Mouse (Mus musculus) right cerebral cortex, postnatal 14 days (tissue): ENCODE data around the gene Slc41a2.
"Not testable (repeated sequence)": the region's sequence is repeated elsewhere in the genome, so short reads cannot be mapped to it uniquely, and the experiment has no call there.

Experiments
- DNase-seq: peaks from one replicate; pipeline ENCODE4 v3.0.0; 2022

The Slc41a2 gene

GRCm38 (mm10) chr10:83337159-83337951 lies at the start of gene Slc41a2:
Gene Slc41a2 (minus strand): TSS chr10:83337882.
- peak; percentile 71 for DNase-seq

GRCm38 (mm10) chr10:83385330-83385910 lies 47.7 kb upstream of the Slc41a2 start:
- no peak for DNase-seq

- DNase-seq = no peak
These were observed 47.0 kb upstream of the Slc41a2 start for GRCm38 (mm10) chr10:83384456-83385215.

GRCm38 (mm10) chr10:83383863-83384262 lies 46.2 kb upstream of the Slc41a2 start:
- no peak for DNase-seq

GRCm38 (mm10) chr10:83382988-83383387 lies 45.3 kb upstream of the Slc41a2 start:
- DNase-seq = no peak

- no peak for DNase-seq
These were observed 44.8 kb upstream of the Slc41a2 start for GRCm38 (mm10) chr10:83382528-83382927.

GRCm38 (mm10) chr10:83380501-83380900 lies 42.8 kb upstream of the Slc41a2 start:
- no peak for DNase-seq

- peak; percentile 32 for DNase-seq
These were observed 40.6 kb upstream of the Slc41a2 start for GRCm38 (mm10) chr10:83378083-83378833.

- DNase-seq = no peak
These were observed 39.4 kb upstream of the Slc41a2 start for GRCm38 (mm10) chr10:83376911-83377682.

- not testable (repeated sequence) for DNase-seq
These were observed 37.8 kb upstream of the Slc41a2 start for GRCm38 (mm10) chr10:83375458-83375857.

GRCm38 (mm10) chr10:83374045-83374656 lies 36.5 kb upstream of the Slc41a2 start:
- DNase-seq = no peak

GRCm38 (mm10) chr10:83368918-83369317 lies 31.2 kb upstream of the Slc41a2 start:
- DNase-seq = no peak

- DNase-seq = no peak
These were observed 25.8 kb upstream of the Slc41a2 start for GRCm38 (mm10) chr10:83363451-83363850.

GRCm38 (mm10) chr10:83361643-83362382 lies 24.1 kb upstream of the Slc41a2 start:
- no peak for DNase-seq

GRCm38 (mm10) chr10:83360356-83360755 lies 22.7 kb upstream of the Slc41a2 start:
- DNase-seq = no peak

- peak; percentile 96 for DNase-seq
These were observed 22.3 kb upstream of the Slc41a2 start, which contains the start of gene D10Wsu102e for GRCm38 (mm10) chr10:83359956-83360355. Gene D10Wsu102e (plus strand): TSS chr10:83360221.

GRCm38 (mm10) chr10:83359451-83359850 lies 21.8 kb upstream of the Slc41a2 start:
- no peak for DNase-seq

GRCm38 (mm10) chr10:83356416-83356815 lies 18.7 kb upstream of the Slc41a2 start:
- no peak for DNase-seq

GRCm38 (mm10) chr10:83354333-83354719 lies 16.6 kb upstream of the Slc41a2 start:
- no peak for DNase-seq

- no peak for DNase-seq
These were observed 16.1 kb upstream of the Slc41a2 start for GRCm38 (mm10) chr10:83353680-83354332.
